Mouse (Mus musculus): ENCODE measurements around the gene Il31ra. TPM values are rescaled to one million over a fixed set of nuclear protein-coding genes. Genes with fewer than 3 reads are reported as not detected.

The Il31ra gene
- polyA plus RNA-seq, 1 experiment from 2014 or later: 0.30 TPM

DNA sequence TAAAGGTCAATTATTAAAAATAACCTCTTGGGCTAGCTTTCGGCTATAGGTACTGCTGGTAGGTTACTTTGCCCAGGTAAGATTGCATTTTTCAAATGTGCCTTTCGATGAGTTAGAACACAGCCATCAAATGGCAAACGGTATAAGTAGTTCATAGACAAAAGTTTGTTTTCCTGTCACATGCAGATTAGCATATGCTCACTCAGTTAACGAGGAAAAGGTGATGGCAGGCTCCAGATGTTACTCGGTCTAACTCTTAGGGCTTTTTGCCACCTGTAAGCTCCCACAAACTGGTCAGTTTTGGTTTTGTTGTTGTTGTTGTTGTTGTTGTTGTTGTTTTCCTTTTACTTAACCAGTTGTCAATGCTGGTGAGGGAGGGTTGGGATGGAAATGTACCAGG, 85.7 kb downstream of the Il31ra start:
- H3K4me1 ChIP-seq (ENCODE audit: control insufficient read depth, insufficient read depth, low read length): no peaks in the 10 kb centered on the region
- no peak overlapping the region for H3K27ac ChIP-seq (ENCODE audit: low read depth, low read length)
- H3K9ac ChIP-seq (ENCODE audit: low read length): no peak overlapping the region
- H3K27me3 ChIP-seq (replicated peaks; ENCODE audit: control insufficient read depth, insufficient read depth, low read length): no peaks in the 10 kb centered on the region
- DNase-seq (ENCODE audit: low spot score) (peak; percentile 56), ATAC-seq (peak; percentile 75)
- H3K36me3 ChIP-seq (ENCODE audit: control insufficient read depth, insufficient read depth, low read length): peaks cover 18% of the 10 kb centered on the region
- 56% methylated on average over 5 of the region's 5 CpGs for WGBS
- no peak overlapping the region for H3K4me3 ChIP-seq (ENCODE audit: low read depth, low read length)
- H3K9me3 ChIP-seq (replicated peaks; ENCODE audit: control insufficient read depth, low read length): no peaks in the 10 kb centered on the region
- no peak overlapping the region for H3K4me2 ChIP-seq (ENCODE audit: low read length)

DNA sequence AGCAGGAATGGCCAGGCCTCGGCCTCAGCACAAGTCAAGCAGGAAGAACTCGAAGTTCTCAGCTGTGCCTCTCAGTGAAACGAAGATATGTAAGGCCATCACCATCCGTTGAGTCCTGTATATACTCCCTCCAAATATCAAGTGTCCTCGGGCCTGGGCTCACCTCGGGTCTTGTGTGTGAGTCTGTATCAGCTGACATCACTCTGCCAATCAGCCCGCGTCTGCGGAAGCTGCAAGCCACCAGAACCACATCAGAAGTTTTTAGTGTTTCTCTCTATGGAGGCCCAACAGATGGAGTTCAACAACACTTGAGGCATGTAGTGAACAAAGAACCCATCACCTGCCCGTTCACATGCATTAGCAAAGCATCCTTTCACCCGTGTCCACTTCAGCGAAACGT, 86.5 kb downstream of the Il31ra start:
- Histone ChIP-seq H3K27ac (ENCODE audit: low read depth, low read length) (no peak overlapping the region), H3K27me3 (replicated peaks; ENCODE audit: control insufficient read depth, insufficient read depth, low read length) (no peaks in the 10 kb centered on the region), H3K4me2 (ENCODE audit: low read length) (no peak overlapping the region), H3K4me3 (ENCODE audit: low read depth, low read length) (no peak overlapping the region), H3K9me3 (replicated peaks; ENCODE audit: control insufficient read depth, low read length) (no peaks in the 10 kb centered on the region), H3K4me1 (ENCODE audit: control insufficient read depth, insufficient read depth, low read length) (no peaks in the 10 kb centered on the region), H3K36me3 (ENCODE audit: control insufficient read depth, insufficient read depth, low read length) (peaks cover 22% of the 10 kb centered on the region), H3K9ac (ENCODE audit: low read length) (no peak overlapping the region)
- ATAC-seq (no peak), DNase-seq (ENCODE audit: low spot score) (no peak)
- WGBS: 76% methylated on average over 13 of the region's 13 CpGs

DNA sequence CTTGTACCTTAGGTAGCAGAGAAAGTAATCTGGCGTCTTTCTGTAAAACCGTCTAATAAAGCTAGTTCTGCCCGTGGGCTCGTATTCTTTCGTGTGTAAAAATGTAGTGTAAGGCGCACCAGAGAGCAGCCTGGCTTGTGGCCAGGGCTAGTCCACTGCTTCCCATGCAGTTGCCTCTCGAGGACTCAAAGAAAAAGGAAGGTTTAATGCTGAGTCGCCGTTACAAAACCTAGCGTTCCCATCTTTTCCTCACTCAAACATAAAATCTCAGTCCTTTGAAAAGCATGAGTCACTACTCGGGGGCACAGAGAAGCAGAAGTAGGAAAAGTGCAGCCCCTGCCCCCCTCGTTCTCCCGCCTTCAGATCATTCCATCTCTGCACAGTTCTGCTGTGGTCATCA, 87.4 kb downstream of the Il31ra start:
- ATAC-seq (no peak), DNase-seq (ENCODE audit: low spot score) (peak; percentile 23)
- Histone ChIP-seq H3K9me3 (replicated peaks; ENCODE audit: control insufficient read depth, low read length) (no peaks in the 10 kb centered on the region), H3K9ac (ENCODE audit: low read length) (no peak overlapping the region), H3K27ac (ENCODE audit: low read depth, low read length) (no peak overlapping the region), H3K4me1 (ENCODE audit: control insufficient read depth, insufficient read depth, low read length) (no peaks in the 10 kb centered on the region), H3K4me2 (ENCODE audit: low read length) (no peak overlapping the region), H3K36me3 (ENCODE audit: control insufficient read depth, insufficient read depth, low read length) (peaks cover 24% of the 10 kb centered on the region), H3K27me3 (replicated peaks; ENCODE audit: control insufficient read depth, insufficient read depth, low read length) (no peaks in the 10 kb centered on the region), H3K4me3 (ENCODE audit: low read depth, low read length) (no peak overlapping the region)
- 77% methylated on average over 13 of the region's 13 CpGs for WGBS

DNA sequence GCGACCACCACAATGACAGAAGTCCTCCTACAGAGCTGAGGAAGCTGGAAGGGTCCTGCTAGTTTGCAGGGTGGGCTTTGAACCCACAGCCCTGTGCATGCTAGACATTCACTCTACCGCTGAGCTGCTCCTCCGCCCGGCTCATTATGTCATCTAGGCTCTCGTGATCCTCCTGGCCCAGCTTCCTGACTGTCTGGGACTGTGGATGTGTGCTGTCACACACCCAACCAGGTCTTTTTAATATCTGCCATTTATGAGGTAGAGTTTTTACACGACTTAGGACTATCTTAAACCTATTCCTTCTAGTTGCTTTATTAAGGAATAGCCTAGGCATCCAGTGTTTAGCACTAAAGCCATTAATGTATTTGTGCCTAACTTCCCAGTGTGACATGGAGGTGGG, 88.7 kb downstream of the Il31ra start:
- Histone ChIP-seq H3K4me3 (ENCODE audit: low read depth, low read length) (no peak overlapping the region), H3K27ac (ENCODE audit: low read depth, low read length) (no peak overlapping the region), H3K4me2 (ENCODE audit: low read length) (no peak overlapping the region), H3K36me3 (ENCODE audit: control insufficient read depth, insufficient read depth, low read length) (peaks cover 31% of the 10 kb centered on the region), H3K27me3 (replicated peaks; ENCODE audit: control insufficient read depth, insufficient read depth, low read length) (no peaks in the 10 kb centered on the region), H3K4me1 (ENCODE audit: control insufficient read depth, insufficient read depth, low read length) (no peaks in the 10 kb centered on the region), H3K9me3 (replicated peaks; ENCODE audit: control insufficient read depth, low read length) (no peaks in the 10 kb centered on the region), H3K9ac (ENCODE audit: low read length) (no peak overlapping the region)
- 91% methylated on average over 6 of the region's 6 CpGs for WGBS
- DNase-seq (ENCODE audit: low spot score) (no peak), ATAC-seq (no peak)

DNA sequence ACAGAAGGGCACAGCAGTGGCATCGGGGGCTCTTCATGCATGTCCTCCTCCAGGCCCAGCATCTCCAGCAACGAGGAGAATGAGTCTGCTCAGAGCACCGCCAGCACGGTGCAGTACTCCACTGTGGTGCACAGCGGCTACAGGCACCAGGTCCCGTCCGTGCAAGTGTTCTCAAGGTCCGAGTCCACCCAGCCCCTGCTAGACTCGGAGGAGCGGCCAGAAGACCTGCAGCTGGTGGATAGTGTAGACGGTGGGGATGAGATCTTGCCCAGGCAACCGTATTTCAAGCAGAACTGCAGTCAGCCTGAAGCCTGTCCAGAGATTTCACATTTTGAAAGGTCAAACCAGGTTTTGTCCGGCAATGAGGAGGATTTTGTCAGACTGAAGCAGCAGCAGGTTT, 90.3 kb downstream of the Il31ra start:
- no peaks in the 10 kb centered on the region for H3K9me3 ChIP-seq (replicated peaks; ENCODE audit: control insufficient read depth, low read length)
- H3K36me3 ChIP-seq (ENCODE audit: control insufficient read depth, insufficient read depth, low read length): peaks cover 37% of the 10 kb centered on the region
- H3K4me2 ChIP-seq (ENCODE audit: low read length): no peak overlapping the region
- H3K4me3 ChIP-seq (ENCODE audit: low read depth, low read length): no peak overlapping the region
- H3K9ac ChIP-seq (ENCODE audit: low read length): no peak overlapping the region
- WGBS: 95% methylated on average over 13 of the region's 13 CpGs
- H3K27me3 ChIP-seq (replicated peaks; ENCODE audit: control insufficient read depth, insufficient read depth, low read length): no peaks in the 10 kb centered on the region
- no peak for DNase-seq (ENCODE audit: low spot score)
- H3K27ac ChIP-seq (ENCODE audit: low read depth, low read length): no peak overlapping the region
- no peaks in the 10 kb centered on the region for H3K4me1 ChIP-seq (ENCODE audit: control insufficient read depth, insufficient read depth, low read length)
- no peak for ATAC-seq

DNA sequence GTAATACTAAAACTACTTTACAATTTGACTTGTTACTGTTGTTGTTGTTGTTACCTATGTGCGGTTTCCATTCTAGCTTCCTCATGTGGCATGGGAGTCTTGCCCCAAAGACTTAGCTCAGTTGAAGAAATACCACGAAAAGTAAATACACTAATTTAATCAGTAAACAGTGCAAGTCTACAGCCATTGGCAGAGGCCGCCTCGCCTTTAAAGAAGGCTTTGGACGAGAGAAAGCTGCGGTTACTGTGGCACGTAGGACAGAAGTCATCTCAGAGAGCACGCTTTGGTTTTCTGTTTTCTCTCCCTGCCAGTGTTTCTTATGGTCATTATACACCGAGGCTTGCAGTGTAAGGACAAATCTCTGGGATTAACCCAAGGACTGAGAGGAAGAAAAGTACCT, 93.7 kb downstream of the Il31ra start:
- no peak overlapping the region for H3K27ac ChIP-seq (ENCODE audit: low read depth, low read length)
- H3K9ac ChIP-seq (ENCODE audit: low read length): no peak overlapping the region
- 95% methylated on average over 9 of the region's 9 CpGs for WGBS
- no peaks in the 10 kb centered on the region for H3K27me3 ChIP-seq (replicated peaks; ENCODE audit: control insufficient read depth, insufficient read depth, low read length)
- H3K4me2 ChIP-seq (ENCODE audit: low read length): no peak overlapping the region
- DNase-seq (ENCODE audit: low spot score) (no peak), ATAC-seq (no peak)
- H3K4me3 ChIP-seq (ENCODE audit: low read depth, low read length): no peak overlapping the region
- peaks cover 58% of the 10 kb centered on the region for H3K36me3 ChIP-seq (ENCODE audit: control insufficient read depth, insufficient read depth, low read length)
- no peaks in the 10 kb centered on the region for H3K4me1 ChIP-seq (ENCODE audit: control insufficient read depth, insufficient read depth, low read length)
- no peaks in the 10 kb centered on the region for H3K9me3 ChIP-seq (replicated peaks; ENCODE audit: control insufficient read depth, low read length)

DNA sequence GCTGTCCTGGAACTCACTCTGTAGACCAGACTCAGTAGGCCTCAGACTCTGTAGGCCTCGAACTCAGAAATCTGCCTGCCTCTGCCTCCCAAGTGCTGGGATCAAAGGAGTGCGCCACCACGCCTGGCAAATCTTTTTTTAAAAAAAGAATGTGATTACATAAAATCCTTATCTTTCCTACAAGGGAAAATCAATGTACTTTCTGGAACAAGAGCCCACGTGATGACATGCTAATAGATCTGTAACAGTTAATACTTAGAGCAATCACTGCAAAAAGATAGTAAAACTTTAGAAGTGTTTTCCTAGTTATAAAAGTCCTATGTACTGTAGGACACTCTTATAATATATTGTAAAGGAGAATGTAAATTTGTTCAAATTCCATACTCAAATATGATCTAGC, 94.1 kb downstream of the Il31ra start:
- ATAC-seq (no peak), DNase-seq (ENCODE audit: low spot score) (no peak)
- Histone ChIP-seq H3K4me2 (ENCODE audit: low read length) (no peak overlapping the region), H3K4me3 (ENCODE audit: low read depth, low read length) (no peak overlapping the region), H3K9ac (ENCODE audit: low read length) (no peak overlapping the region), H3K27ac (ENCODE audit: low read depth, low read length) (no peak overlapping the region), H3K9me3 (replicated peaks; ENCODE audit: control insufficient read depth, low read length) (no peaks in the 10 kb centered on the region), H3K36me3 (ENCODE audit: control insufficient read depth, insufficient read depth, low read length) (peaks cover 54% of the 10 kb centered on the region), H3K27me3 (replicated peaks; ENCODE audit: control insufficient read depth, insufficient read depth, low read length) (no peaks in the 10 kb centered on the region), H3K4me1 (ENCODE audit: control insufficient read depth, insufficient read depth, low read length) (no peaks in the 10 kb centered on the region)
- WGBS: 99% methylated on average over 4 of the region's 4 CpGs

DNA sequence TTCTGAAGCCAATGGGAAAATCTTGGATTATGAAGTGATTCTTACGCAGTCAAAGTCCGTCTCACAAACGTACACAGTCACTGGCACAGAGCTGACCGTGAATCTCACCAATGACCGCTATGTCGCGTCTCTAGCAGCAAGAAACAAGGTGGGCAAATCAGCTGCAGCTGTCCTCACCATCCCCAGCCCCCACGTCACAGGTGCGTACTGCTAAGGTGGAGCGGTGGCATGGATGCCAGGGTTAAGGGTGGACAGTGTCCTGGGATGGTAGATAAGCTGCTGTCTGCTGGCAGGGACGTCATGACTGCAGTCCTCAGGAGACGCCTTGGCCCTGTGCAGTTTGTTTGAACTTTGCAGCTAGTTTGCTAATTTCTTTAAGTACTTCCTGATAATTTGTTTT, 99.6 kb downstream of the Il31ra start:
- H3K4me1 ChIP-seq (ENCODE audit: control insufficient read depth, insufficient read depth, low read length): no peaks in the 10 kb centered on the region
- peaks cover 34% of the 10 kb centered on the region for H3K36me3 ChIP-seq (ENCODE audit: control insufficient read depth, insufficient read depth, low read length)
- H3K4me3 ChIP-seq (ENCODE audit: low read depth, low read length): no peak overlapping the region
- no peak overlapping the region for H3K9ac ChIP-seq (ENCODE audit: low read length)
- H3K27ac ChIP-seq (ENCODE audit: low read depth, low read length): no peak overlapping the region
- DNase-seq (ENCODE audit: low spot score) (no peak), ATAC-seq (no peak)
- no peaks in the 10 kb centered on the region for H3K27me3 ChIP-seq (replicated peaks; ENCODE audit: control insufficient read depth, insufficient read depth, low read length)
- 94% methylated on average over 12 of the region's 12 CpGs for WGBS
- no peaks in the 10 kb centered on the region for H3K9me3 ChIP-seq (replicated peaks; ENCODE audit: control insufficient read depth, low read length)
- H3K4me2 ChIP-seq (ENCODE audit: low read length): no peak overlapping the region

DNA sequence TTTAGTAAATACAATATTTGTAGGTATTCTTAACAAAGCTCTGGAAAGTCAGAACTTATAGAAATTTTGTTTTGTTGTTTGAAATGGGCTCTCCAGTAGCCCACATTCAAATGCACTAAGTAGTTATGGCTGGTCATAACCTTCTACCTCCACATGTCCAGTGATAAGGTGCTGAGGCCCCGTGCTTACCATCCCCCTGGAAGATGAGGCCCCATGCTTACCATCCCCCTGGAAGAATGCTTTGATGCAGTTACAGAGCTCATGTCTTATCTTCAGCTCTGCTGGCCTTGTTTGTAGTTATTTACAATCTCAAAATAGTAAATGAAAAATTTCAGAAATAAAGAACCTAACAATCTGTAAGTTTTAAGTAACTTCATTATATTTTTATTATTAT, 101.9 kb downstream of the Il31ra start:
- Histone ChIP-seq H3K9ac (ENCODE audit: low read length) (no peak overlapping the region), H3K4me2 (ENCODE audit: low read length) (no peak overlapping the region), H3K9me3 (replicated peaks; ENCODE audit: control insufficient read depth, low read length) (no peaks in the 10 kb centered on the region), H3K4me3 (ENCODE audit: low read depth, low read length) (no peak overlapping the region), H3K4me1 (ENCODE audit: control insufficient read depth, insufficient read depth, low read length) (no peaks in the 10 kb centered on the region), H3K36me3 (ENCODE audit: control insufficient read depth, insufficient read depth, low read length) (peaks cover 19% of the 10 kb centered on the region), H3K27me3 (replicated peaks; ENCODE audit: control insufficient read depth, insufficient read depth, low read length) (no peaks in the 10 kb centered on the region), H3K27ac (ENCODE audit: low read depth, low read length) (no peak overlapping the region)
- DNase-seq (ENCODE audit: low spot score) (no peak), ATAC-seq (no peak)
- 92% methylated on average over 1 of the region's 1 CpGs for WGBS

Data from forebrain, embryonic 14.5 days (tissue).